Mouse (Mus musculus) liver, adult 2 months (tissue): Measurements from ENCODE around the gene Necab3. TPM values are rescaled to one million over a fixed set of nuclear protein-coding genes. Genes with fewer than 3 reads are reported as not detected.

Experiments
- DNase-seq: peaks from one replicate; pipeline ENCODE4 v3.0.0-alpha.2; 2011; ENCODE audit warnings: low read depth, low spot score; ENCODE audit errors: extremely low read depth
- H3K27ac ChIP-seq: fragments of 200-500 bp; replicated peaks from 2 replicates; pipeline ENCODE4 v1.5.1; 2012; ENCODE audit warnings: low read depth, mild to moderate bottlenecking, control low read depth, inconsistent platforms, low read length; ENCODE audit not compliant: insufficient read depth
- H3K27me3 ChIP-seq: fragments of 200-500 bp; 2 replicates; pipeline ENCODE4 v1.6.1; 2012; ENCODE audit warnings: mild to moderate bottlenecking, moderate library complexity, low read length, inconsistent platforms; ENCODE audit not compliant: control insufficient read depth, insufficient read depth
- H3K36me3 ChIP-seq: fragments of 200-500 bp; 2 replicates; pipeline ENCODE4 v1.6.1; 2012; ENCODE audit warnings: low read length, inconsistent platforms; ENCODE audit not compliant: control insufficient read depth, insufficient read depth
- H3K4me1 ChIP-seq: fragments of 200-500 bp; 2 replicates; pipeline ENCODE4 v1.6.1; 2011; ENCODE audit warnings: low read length; ENCODE audit not compliant: control insufficient read depth, insufficient read depth
- H3K4me3 ChIP-seq: fragments of 200-500 bp; 2 replicates; pipeline ENCODE4 v1.5.1; 2011; ENCODE audit warnings: low read depth, mild to moderate bottlenecking, control low read depth, low read length, moderate library complexity; ENCODE audit not compliant: insufficient read depth
- H3K79me2 ChIP-seq: fragments of 200-500 bp; 2 replicates; pipeline ENCODE4 v1.6.1; 2012; ENCODE audit warnings: inconsistent platforms, mild to moderate bottlenecking, low read length, moderate library complexity; ENCODE audit not compliant: control insufficient read depth, insufficient read depth
- H3K9ac ChIP-seq: fragments of 200-500 bp; 2 replicates; pipeline ENCODE4 v1.6.1; 2012; ENCODE audit warnings: low read depth, mild to moderate bottlenecking, control low read depth, inconsistent platforms, low read length
- CTCF ChIP-seq: fragments of 200-500 bp; IDR thresholded peaks from 2 replicates; pipeline ENCODE4 v1.5.1; 2011; ENCODE audit warnings: low read depth, low read length, control low read depth
- POLR2A ChIP-seq: fragments of 200-500 bp; IDR thresholded peaks from 2 replicates; pipeline ENCODE4 v1.6.1; 2011; ENCODE audit warnings: low read length, control low read depth; ENCODE audit not compliant: insufficient read depth; ENCODE audit errors: extremely low read depth
- WGBS: fragments of 180-500 bp; shearing (Covaris S2); methylation state at CpG from one replicate; pipeline ENCODE4 v1.1.7; 2018; 5-methylcytosine and 5-hydroxymethylcytosine counted together
- polyA plus RNA-seq: library from polyadenylated mRNA; depleted of rRNA; stranded (reverse); fragments of >200 nt; gene quantifications from 2 replicates; pipeline ENCODE4 v1.2.3, GENCODE M21; 2012
- total RNA-seq: library from RNA; depleted of rRNA; stranded (reverse); fragments of >200 nt; gene quantifications from 2 replicates; pipeline ENCODE4 v1.2.3, GENCODE M21; 2014

The Necab3 gene
- total and polyA plus RNA-seq, 2 experiments = 0.09 TPM

GRCm38 (mm10) chr2:154548688-154549087 is 10.0 kb downstream of the Necab3 start:
- no peak overlapping the region for H3K9ac ChIP-seq
- H3K4me3 ChIP-seq = no peak overlapping the region
- no peak overlapping the region for H3K27ac ChIP-seq
- TF ChIP-seq POLR2A = no peak
- TF ChIP-seq CTCF = no peak
- H3K36me3 ChIP-seq = no peaks in the 10 kb centered on the region
- WGBS = 68% methylated on average over 3 of the region's 3 CpGs
- H3K27me3 ChIP-seq = peaks cover 9% of the 10 kb centered on the region
- peak; percentile 38 for DNase-seq
- peaks cover 5% of the 10 kb centered on the region for H3K4me1 ChIP-seq
- H3K79me2 ChIP-seq = no peaks in the 10 kb centered on the region

DNA sequence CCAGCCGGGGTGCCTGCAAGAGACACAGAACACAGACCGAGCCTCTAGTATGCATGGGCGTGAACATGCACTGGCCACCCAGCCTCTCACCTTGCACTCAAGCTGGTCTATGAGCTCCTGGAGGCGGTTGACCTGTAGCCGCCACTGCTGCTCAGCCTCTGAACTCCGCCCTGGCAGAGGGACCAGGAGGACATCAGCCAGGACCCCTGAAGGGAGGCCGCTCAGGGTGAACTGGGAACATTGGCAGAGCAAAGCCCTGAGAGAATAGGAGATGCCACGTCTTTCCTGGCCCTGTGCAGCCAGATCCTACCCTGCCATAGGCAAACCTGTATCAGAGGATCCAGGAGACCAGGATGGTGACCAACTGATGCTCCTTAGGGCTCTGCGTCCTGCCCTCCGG is 12.0 kb downstream of the Necab3 start, which contains the start of gene 1700003F12Rik:
TSS of gene 1700003F12Rik (plus strand) at position 375 of the 400 bp plus-strand sequence.
- Histone ChIP-seq H3K9ac (no peak within 1 kb of the TSS), H3K79me2 (no peaks in the 10 kb centered on the region), H3K27me3 (peaks cover 7% of the 10 kb centered on the region; the same call in 1 of the 2 replicates), H3K4me3 (no peak within 1 kb of the TSS), H3K4me1 (no peaks in the 10 kb centered on the region; the same call in 1 of the 2 replicates), H3K27ac (no peak within 1 kb of the TSS), H3K36me3 (no peaks in the 10 kb centered on the region)
- TF ChIP-seq CTCF (no peak), POLR2A (no peak)
- no peak for DNase-seq
- 93% methylated on average over 10 of the region's 10 CpGs for WGBS

DNA sequence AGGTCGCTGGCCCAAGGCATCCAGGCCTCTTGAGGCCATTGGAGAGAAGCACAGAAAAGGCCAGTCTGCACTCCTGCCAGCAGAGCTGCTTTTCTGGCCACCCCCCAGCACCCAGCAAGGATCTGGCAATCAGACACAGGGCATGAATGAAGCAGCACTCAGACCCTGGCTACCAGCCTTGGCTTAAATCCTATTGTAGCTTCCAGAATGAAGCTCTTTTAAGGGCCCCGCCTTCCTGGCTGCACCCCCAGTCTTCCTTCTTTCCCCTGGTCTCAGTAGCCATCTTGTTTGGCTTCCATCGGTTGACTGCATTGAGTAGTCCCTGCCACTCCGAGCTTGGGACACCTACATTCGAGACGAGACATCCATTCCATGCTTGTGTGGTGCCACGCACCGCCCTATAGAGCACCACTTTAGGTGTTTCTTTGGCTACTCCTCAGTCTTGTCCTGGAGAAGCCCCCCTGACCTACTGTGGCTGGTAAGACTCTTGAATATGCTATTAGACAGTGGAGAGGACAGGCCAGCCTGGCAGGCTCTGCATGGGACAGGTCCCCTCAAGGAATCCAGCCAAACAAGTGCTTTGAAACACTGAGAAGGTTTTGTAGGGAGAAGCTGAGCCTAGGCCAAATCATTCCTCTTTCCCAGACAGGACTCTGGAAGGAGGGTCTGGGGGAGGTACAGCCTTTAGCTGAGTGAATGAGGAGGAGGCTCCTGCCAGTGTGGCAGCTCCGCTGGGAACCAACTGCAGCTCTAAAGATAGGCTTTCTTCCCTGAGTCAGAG is 14.9 kb downstream of the Necab3 start:
- no peaks in the 10 kb centered on the region for H3K79me2 ChIP-seq
- no peak for DNase-seq
- H3K36me3 ChIP-seq = no peaks in the 10 kb centered on the region; the same call in 1 of the 2 replicates
- TF ChIP-seq POLR2A (no peak), CTCF (no peak)
- H3K27me3 ChIP-seq = no peaks in the 10 kb centered on the region
- no peak overlapping the region for H3K4me3 ChIP-seq
- H3K27ac ChIP-seq = no peak overlapping the region
- H3K9ac ChIP-seq = no peak overlapping the region
- WGBS = 90% methylated on average over 9 of the region's 9 CpGs
- H3K4me1 ChIP-seq = no peaks in the 10 kb centered on the region

- 89% methylated on average over 2 of the region's 2 CpGs for WGBS
Observed at GRCm38 (mm10) chr2:154541630-154542029, 17.1 kb downstream of the Necab3 start.

DNA sequence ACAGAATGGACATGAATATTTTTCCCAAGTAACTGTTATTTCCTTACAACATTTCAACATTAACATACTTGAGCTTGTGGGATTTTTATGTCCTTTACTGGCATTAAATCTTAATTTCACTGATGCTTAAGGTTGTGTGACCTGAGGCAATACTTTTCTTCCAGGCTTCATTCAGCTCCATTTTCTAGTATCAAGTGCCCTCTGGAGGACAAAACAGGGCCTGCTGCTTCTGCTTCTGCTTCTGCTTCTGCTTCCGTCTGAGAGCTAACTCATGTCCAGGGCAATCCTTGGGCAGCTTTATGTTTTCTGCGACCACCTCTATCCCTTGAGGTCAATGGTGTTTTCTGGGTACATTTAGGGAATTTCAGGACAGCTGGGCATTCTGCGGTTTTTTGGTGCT is 19.0 kb downstream of the Necab3 start:
- no peak overlapping the region for H3K4me3 ChIP-seq
- no peak for DNase-seq
- no peak overlapping the region for H3K9ac ChIP-seq
- TF ChIP-seq POLR2A = no peak
- peak; percentile 48 for TF ChIP-seq CTCF
- WGBS = 80% methylated on average over 3 of the region's 3 CpGs
- no peak overlapping the region for H3K27ac ChIP-seq
- H3K79me2 ChIP-seq = no peaks in the 10 kb centered on the region
- peaks cover 15% of the 10 kb centered on the region for H3K36me3 ChIP-seq
- no peaks in the 10 kb centered on the region for H3K4me1 ChIP-seq
- H3K27me3 ChIP-seq = no peaks in the 10 kb centered on the region

More at GRCm38 (mm10) chr2:154541630-154542029, 17.1 kb downstream of the Necab3 start:
- Histone ChIP-seq H3K9ac (no peak overlapping the region), H3K36me3 (peaks cover 2% of the 10 kb centered on the region; the same call in 1 of the 2 replicates), H3K4me3 (no peak overlapping the region), H3K27me3 (no peaks in the 10 kb centered on the region), H3K79me2 (no peaks in the 10 kb centered on the region), H3K4me1 (no peaks in the 10 kb centered on the region), H3K27ac (no peak overlapping the region)
- DNase-seq = no peak
- TF ChIP-seq POLR2A (no peak), CTCF (no peak)

DNA sequence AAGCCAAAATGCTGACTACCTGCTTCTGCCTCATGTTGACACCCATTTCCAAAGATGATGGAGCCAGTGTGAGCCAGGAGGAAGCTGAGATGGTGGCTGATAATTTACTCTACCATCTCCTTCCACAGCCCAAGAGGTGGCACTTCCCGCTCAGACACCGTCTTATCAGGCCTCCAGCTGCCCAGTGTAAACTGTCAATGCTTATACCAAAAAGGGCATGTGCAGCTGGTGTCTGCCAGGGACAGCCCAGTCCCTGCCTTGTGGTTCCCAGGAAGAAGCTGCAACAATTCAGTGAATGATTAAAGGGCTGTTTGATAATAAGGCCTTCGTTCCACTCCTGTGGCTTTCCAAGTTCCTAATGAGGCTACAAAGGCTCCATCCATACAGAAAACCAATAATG is 20.0 kb downstream of the Necab3 start:
- TF ChIP-seq CTCF = no peak
- no peak for TF ChIP-seq POLR2A
- DNase-seq = no peak
- Histone ChIP-seq H3K4me3 (no peak overlapping the region), H3K9ac (no peak overlapping the region), H3K27ac (no peak overlapping the region), H3K27me3 (no peaks in the 10 kb centered on the region), H3K79me2 (no peaks in the 10 kb centered on the region), H3K4me1 (no peaks in the 10 kb centered on the region), H3K36me3 (peaks cover 21% of the 10 kb centered on the region)
- 60% methylated on average over 3 of the region's 3 CpGs for WGBS
